Mouse (Mus musculus) neural tube, embryonic 15.5 days (tissue): ENCODE data around the gene Sprr2f. TPM values are rescaled to one million over a fixed set of nuclear protein-coding genes. Genes with fewer than 3 reads are reported as not detected.

ENCODE experiments used
- ATAC-seq: fragments of 200-750 bp; cut with Nextera tagmentation; 2 replicates; pipeline ENCODE4 v1.8.0; 2017; ENCODE audit warnings: mild to moderate bottlenecking, moderate TSS enrichment, moderate library complexity; ENCODE audit not compliant: low FRiP score
- H3K27ac ChIP-seq: fragments of 300-500 bp; sonication (generic); replicated peaks from 2 replicates; pipeline ENCODE4 v1.5.1; 2015; ENCODE audit warnings: mild to moderate bottlenecking, inconsistent platforms
- H3K27me3 ChIP-seq: fragments of 300-500 bp; sonication (generic); replicated peaks from 2 replicates; pipeline ENCODE4 v1.6.1; 2015; ENCODE audit warnings: inconsistent platforms
- H3K36me3 ChIP-seq: fragments of 300-500 bp; sonication (generic); 2 replicates; pipeline ENCODE4 v1.6.1; 2015; ENCODE audit warnings: inconsistent platforms
- H3K4me1 ChIP-seq: fragments of 300-500 bp; sonication (generic); 2 replicates; pipeline ENCODE4 v1.6.1; 2015; ENCODE audit warnings: inconsistent platforms
- H3K4me2 ChIP-seq: fragments of 300-500 bp; sonication (generic); 2 replicates; pipeline ENCODE4 v1.6.1; 2015; ENCODE audit warnings: inconsistent platforms, mild to moderate bottlenecking, moderate library complexity
- H3K4me3 ChIP-seq: fragments of 300-500 bp; sonication (generic); replicated peaks from 2 replicates; pipeline ENCODE4 v1.5.1; 2015; ENCODE audit warnings: mild to moderate bottlenecking, inconsistent platforms
- H3K9ac ChIP-seq: fragments of 300-500 bp; sonication (generic); replicated peaks from 2 replicates; pipeline ENCODE4 v1.6.1; 2015; ENCODE audit warnings: mild to moderate bottlenecking, inconsistent platforms
- H3K9me3 ChIP-seq: fragments of 300-500 bp; sonication (generic); replicated peaks from 2 replicates; pipeline ENCODE4 v1.6.1; 2016; ENCODE audit warnings: inconsistent platforms
- WGBS: fragments of 180-500 bp; shearing (Covaris S2); methylation state at CpG from one replicate; pipeline ENCODE4 v1.1.7; 2015; ENCODE audit warnings: mixed read lengths; 5-methylcytosine and 5-hydroxymethylcytosine counted together
- polyA plus RNA-seq: library from polyadenylated mRNA; unstranded; fragments of >200 nt; fragmentation: Nextera tagmentation; extraction: Ambion mirVana; gene quantifications from 2 replicates; pipeline ENCODE4 v1.2.1, GENCODE M21; 2015

Sprr2f gene
- polyA plus RNA-seq = not detected in 2 replicates

DNA sequence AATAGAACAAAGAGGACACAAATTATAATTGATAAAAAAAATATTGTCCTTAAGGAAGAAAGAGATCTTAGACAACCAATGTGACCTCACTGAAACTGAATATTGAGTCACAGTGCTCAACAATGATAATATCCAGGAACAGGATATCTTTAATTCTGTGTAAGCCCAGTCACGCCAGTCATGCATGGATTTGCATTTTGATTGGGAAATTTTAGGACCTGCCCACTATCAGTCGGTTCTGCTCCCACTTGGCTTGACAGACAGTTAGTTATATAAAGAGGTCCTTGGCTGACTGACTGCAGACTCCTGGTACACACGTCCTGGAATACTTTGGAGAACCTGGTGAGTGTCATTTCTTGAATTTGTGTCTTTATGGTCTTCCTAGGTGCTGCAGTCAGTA, at the start of gene Sprr2f:
Gene Sprr2f (plus strand): TSS at position 301 of the 400 bp plus-strand sequence.
- H3K9ac ChIP-seq = no peak within 1 kb of the TSS
- no peak for ATAC-seq
- H3K27ac ChIP-seq = no peak within 1 kb of the TSS
- H3K27me3 ChIP-seq = no peaks in the 10 kb centered on the region
- no peaks in the 10 kb centered on the region for H3K36me3 ChIP-seq
- H3K4me1 ChIP-seq = no peaks in the 10 kb centered on the region
- no peak within 1 kb of the TSS for H3K4me2 ChIP-seq
- H3K4me3 ChIP-seq = no peak within 1 kb of the TSS
- no peaks in the 10 kb centered on the region for H3K9me3 ChIP-seq
- 74% methylated on average over 3 of the region's 3 CpGs for WGBS

DNA sequence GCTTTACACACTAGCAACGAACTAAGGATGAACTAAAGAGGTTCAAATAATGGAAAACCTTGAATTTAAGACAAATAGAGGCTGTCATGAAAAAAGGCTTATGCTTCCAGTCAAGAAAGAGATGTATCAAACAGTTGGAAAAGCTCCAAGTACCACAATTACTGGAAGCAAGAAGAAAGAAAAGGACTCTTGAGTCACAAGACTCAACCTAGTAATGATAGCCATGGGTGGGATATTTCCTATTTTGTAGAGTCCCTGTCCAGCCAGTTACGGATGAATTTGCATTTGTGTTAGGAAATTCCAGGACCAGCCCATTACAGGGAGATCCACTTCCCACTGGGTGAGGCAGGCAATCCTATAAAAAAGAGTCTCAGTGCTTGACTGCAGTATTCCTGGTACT, 48.7 kb upstream of the Sprr2f start, which contains the start of gene Sprr2b:
Gene Sprr2b (plus strand): TSS at position 301 of the 400 bp plus-strand sequence.
- Histone ChIP-seq H3K4me1 (no peaks in the 10 kb centered on the region), H3K9ac (no peak within 1 kb of the TSS), H3K4me2 (no peak within 1 kb of the TSS), H3K9me3 (no peaks in the 10 kb centered on the region), H3K4me3 (no peak within 1 kb of the TSS), H3K27me3 (no peaks in the 10 kb centered on the region), H3K36me3 (no peaks in the 10 kb centered on the region), H3K27ac (no peak within 1 kb of the TSS)
- WGBS = 77% methylated on average over 2 of the region's 2 CpGs
- ATAC-seq = no peak

GRCm38 (mm10) chr3:92317384-92317783, 47.6 kb upstream of the Sprr2f start:
- 70% methylated on average over 2 of the region's 2 CpGs for WGBS
- ATAC-seq = no peak
- no peak overlapping the region for H3K9ac ChIP-seq

DNA sequence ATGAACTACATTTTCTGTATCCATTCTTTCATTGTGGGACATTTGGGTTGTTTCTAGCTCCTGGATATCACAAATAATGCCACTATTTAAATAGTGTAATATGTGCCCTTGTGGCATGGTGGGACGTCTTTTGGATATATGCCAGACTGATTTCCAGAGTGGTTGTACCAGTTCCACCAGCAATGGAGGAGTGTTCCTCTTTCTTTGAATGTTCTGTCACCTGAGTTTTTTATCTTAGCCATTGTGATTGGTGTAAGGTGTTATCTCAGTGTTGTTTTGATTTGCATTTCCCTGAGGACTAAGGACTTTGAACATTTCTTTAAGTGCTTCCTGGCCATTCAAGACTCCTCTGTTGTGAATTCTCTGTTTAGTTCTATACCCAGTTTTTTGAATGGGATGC, 28.7 kb upstream of the Sprr2f start:
- H3K27me3 ChIP-seq = no peaks in the 10 kb centered on the region
- no peak overlapping the region for H3K9ac ChIP-seq
- H3K27ac ChIP-seq = no peak overlapping the region
- H3K36me3 ChIP-seq = no peaks in the 10 kb centered on the region
- no peak overlapping the region for H3K4me3 ChIP-seq
- no peaks in the 10 kb centered on the region for H3K4me1 ChIP-seq
- ATAC-seq = no peak
- 81% methylated on average over 1 of the region's 1 CpGs for WGBS
- no peak overlapping the region for H3K4me2 ChIP-seq
- H3K9me3 ChIP-seq = no peaks in the 10 kb centered on the region

More at GRCm38 (mm10) chr3:92317384-92317783, 47.6 kb upstream of the Sprr2f start:
- Histone ChIP-seq H3K4me1 (no peaks in the 10 kb centered on the region), H3K36me3 (no peaks in the 10 kb centered on the region), H3K27ac (no peak overlapping the region), H3K4me2 (no peak overlapping the region), H3K9me3 (no peaks in the 10 kb centered on the region), H3K4me3 (no peak overlapping the region), H3K27me3 (no peaks in the 10 kb centered on the region)

GRCm38 (mm10) chr3:92338840-92339239, 26.1 kb upstream of the Sprr2f start, which contains the start of gene Sprr2d:
TSS of gene Sprr2d (plus strand) at chr3:92339140.
- Histone ChIP-seq H3K27me3 (no peaks in the 10 kb centered on the region), H3K4me1 (no peaks in the 10 kb centered on the region), H3K4me3 (no peak within 1 kb of the TSS), H3K4me2 (no peak within 1 kb of the TSS), H3K27ac (no peak within 1 kb of the TSS), H3K9me3 (no peaks in the 10 kb centered on the region), H3K9ac (no peak within 1 kb of the TSS), H3K36me3 (no peaks in the 10 kb centered on the region)
- no peak for ATAC-seq
- 94% methylated on average over 5 of the region's 5 CpGs for WGBS

- no peaks in the 10 kb centered on the region for H3K27me3 ChIP-seq
- no peak within 1 kb of the TSS for H3K4me3 ChIP-seq
- no peak within 1 kb of the TSS for H3K9ac ChIP-seq
- ATAC-seq = no peak
- no peaks in the 10 kb centered on the region for H3K36me3 ChIP-seq
- H3K9me3 ChIP-seq = no peaks in the 10 kb centered on the region
- WGBS = 83% methylated on average over 2 of the region's 2 CpGs
- no peaks in the 10 kb centered on the region for H3K4me1 ChIP-seq
- H3K27ac ChIP-seq = no peak within 1 kb of the TSS
- H3K4me2 ChIP-seq = no peak within 1 kb of the TSS
Measured at GRCm38 (mm10) chr3:92351843-92352242, 13.1 kb upstream of the Sprr2f start, which contains the start of gene Sprr2e. TSS of gene Sprr2e (plus strand) at chr3:92352143.

DNA sequence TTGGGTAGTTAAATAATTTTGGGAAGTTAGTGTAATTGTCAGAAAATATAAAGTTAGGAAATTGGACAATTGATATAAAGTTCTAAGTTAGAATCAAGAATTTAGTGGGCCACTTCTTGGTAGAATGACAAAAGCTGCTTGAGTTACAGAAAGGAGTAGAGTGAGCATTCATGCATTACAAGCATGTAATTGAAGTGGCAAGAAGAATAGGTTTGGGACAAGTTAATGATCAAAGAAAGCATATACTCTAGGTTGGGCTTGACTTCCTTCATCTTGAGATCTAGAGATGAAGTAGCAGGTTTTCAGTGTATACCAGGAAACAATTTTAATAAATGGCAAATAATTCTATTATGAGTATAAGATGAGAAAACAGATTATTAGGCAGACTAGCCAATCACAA, 3.4 kb upstream of the Sprr2f start:
- Histone ChIP-seq H3K4me2 (no peak overlapping the region), H3K9ac (no peak overlapping the region), H3K36me3 (no peaks in the 10 kb centered on the region), H3K4me1 (no peaks in the 10 kb centered on the region), H3K4me3 (no peak overlapping the region), H3K27me3 (no peaks in the 10 kb centered on the region), H3K27ac (no peak overlapping the region), H3K9me3 (no peaks in the 10 kb centered on the region)
- ATAC-seq = no peak

DNA sequence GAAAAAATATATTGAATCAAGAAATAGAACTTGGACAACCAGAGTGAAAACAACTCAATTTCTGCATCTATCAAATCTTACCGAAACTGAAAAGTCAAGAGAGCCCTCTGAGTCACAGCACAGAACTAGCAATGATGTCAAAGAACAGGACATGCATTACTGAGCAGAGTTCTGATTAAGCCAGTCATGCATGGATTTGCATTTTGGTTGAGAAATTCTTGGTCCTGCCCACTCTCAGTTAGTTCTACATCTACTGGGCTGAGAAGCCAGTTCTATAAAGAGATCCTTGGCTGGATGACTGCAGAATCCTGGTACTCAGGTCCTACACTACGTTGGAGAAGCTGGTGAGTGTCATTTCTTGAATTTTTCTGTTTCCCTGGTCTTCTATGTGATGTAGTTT, 8.6 kb downstream of the Sprr2f start:
- no peak for ATAC-seq
- H3K4me2 ChIP-seq = no peak overlapping the region
- H3K4me1 ChIP-seq = no peaks in the 10 kb centered on the region
- no peak overlapping the region for H3K27ac ChIP-seq
- no peak overlapping the region for H3K9ac ChIP-seq
- WGBS = 79% methylated on average over 2 of the region's 2 CpGs
- H3K4me3 ChIP-seq = no peak overlapping the region
- H3K36me3 ChIP-seq = no peaks in the 10 kb centered on the region
- no peaks in the 10 kb centered on the region for H3K27me3 ChIP-seq
- H3K9me3 ChIP-seq = no peaks in the 10 kb centered on the region

DNA sequence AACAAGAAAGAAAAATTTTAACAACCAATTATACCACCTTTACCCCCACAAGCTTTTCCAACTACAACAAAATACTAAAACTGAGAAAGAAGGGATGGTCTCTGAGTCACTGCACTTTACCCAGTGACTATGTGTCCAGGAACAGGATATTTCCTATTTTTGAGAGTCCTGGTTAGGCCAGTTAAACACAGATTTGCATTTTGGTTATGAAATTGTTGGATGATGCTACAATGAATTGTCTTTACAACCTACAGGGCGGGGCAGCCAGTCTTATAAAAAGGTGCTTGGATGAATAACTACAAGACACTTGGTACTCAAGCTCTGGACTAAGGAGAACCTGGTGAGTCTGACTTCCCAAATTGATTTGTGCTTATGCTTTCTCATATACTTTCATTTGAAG, 20.4 kb downstream of the Sprr2f start, which contains the start of gene Sprr2h:
Gene Sprr2h (plus strand): TSS at position 301 of the 400 bp plus-strand sequence.
- Histone ChIP-seq H3K4me3 (no peak within 1 kb of the TSS), H3K4me2 (no peak within 1 kb of the TSS), H3K27me3 (no peaks in the 10 kb centered on the region), H3K4me1 (no peaks in the 10 kb centered on the region), H3K36me3 (no peaks in the 10 kb centered on the region), H3K9ac (no peak within 1 kb of the TSS), H3K27ac (no peak within 1 kb of the TSS), H3K9me3 (no peaks in the 10 kb centered on the region)
- ATAC-seq = no peak
- WGBS = 85% methylated on average over 1 of the region's 1 CpGs

DNA sequence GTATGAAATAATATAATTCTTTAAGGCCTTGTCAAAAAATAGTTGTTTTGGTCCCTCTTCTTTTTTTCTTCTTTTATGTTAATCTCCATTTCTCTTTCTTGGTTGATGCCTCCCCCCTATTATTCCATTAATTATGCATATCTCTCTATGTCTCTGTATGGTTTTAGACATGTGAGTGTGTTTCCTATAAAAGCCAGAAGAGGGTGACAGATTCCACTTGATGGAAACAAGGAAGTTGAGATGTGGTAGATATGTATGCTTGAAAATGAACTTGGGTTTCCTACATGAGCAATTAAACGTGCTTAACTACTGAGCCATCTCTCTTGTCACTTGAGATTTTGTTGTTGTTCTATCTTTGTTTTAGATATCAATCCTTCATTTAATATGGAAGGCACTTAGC, 29.3 kb downstream of the Sprr2f start:
- Histone ChIP-seq H3K4me3 (no peak overlapping the region), H3K9ac (no peak overlapping the region), H3K27me3 (no peaks in the 10 kb centered on the region), H3K9me3 (no peaks in the 10 kb centered on the region), H3K4me2 (no peak overlapping the region), H3K4me1 (no peaks in the 10 kb centered on the region), H3K27ac (no peak overlapping the region), H3K36me3 (no peaks in the 10 kb centered on the region)
- 68% methylated on average over 1 of the region's 1 CpGs for WGBS
- ATAC-seq = no peak

GRCm38 (mm10) chr3:92407691-92408090, 42.7 kb downstream of the Sprr2f start, which contains the start of gene Sprr2i:
TSS of gene Sprr2i (plus strand) at chr3:92407991.
- H3K4me2 ChIP-seq = no peak within 1 kb of the TSS
- H3K36me3 ChIP-seq = no peaks in the 10 kb centered on the region
- H3K27me3 ChIP-seq = no peaks in the 10 kb centered on the region
- no peaks in the 10 kb centered on the region for H3K9me3 ChIP-seq
- no peak for ATAC-seq
- H3K4me1 ChIP-seq = no peaks in the 10 kb centered on the region
- no peak within 1 kb of the TSS for H3K27ac ChIP-seq
- H3K9ac ChIP-seq = no peak within 1 kb of the TSS
- WGBS = 96% methylated on average over 2 of the region's 2 CpGs
- H3K4me3 ChIP-seq = no peak within 1 kb of the TSS
